Mouse (Mus musculus) G1E (cell line): Measurements from ENCODE around the gene Plcl2.

Experiments used
- CTCF ChIP-seq: IDR thresholded peaks from 2 replicates; pipeline ENCODE4 v1.5.1; 2012; ENCODE audit warnings: low read depth, low read length, inconsistent platforms, mixed read lengths
- GATA1 ChIP-seq: IDR thresholded peaks from 2 replicates; pipeline ENCODE4 v1.6.1; 2012; ENCODE audit warnings: borderline replicate concordance, low read length, inconsistent platforms, mixed read lengths
- GATA2 ChIP-seq: IDR thresholded peaks from 2 replicates; pipeline ENCODE4 v1.6.1; 2012; ENCODE audit warnings: low read depth, low read length, inconsistent platforms, borderline replicate concordance
- POLR2AphosphoS5 ChIP-seq: IDR thresholded peaks from 2 replicates; pipeline ENCODE4 v1.6.1; 2012; ENCODE audit warnings: low read depth, low read length, inconsistent platforms; ENCODE audit not compliant: insufficient replicate concordance
- TAL1 ChIP-seq: conservative IDR thresholded peaks from 2 replicates; pipeline ENCODE4 v1.6.1; 2012; ENCODE audit warnings: low read depth, low read length, inconsistent platforms, mixed read lengths

- TF ChIP-seq CTCF (no peak), TAL1 (no peak), GATA1 (no peak), POLR2AphosphoS5 (no peak), GATA2 (no peak)
Measured at GRCm38 (mm10) chr17:50488895-50489294, 20.3 kb upstream of the Plcl2 start.
